Mouse (Mus musculus) thymus, adult 2 months (tissue): ENCODE measurements around the gene Parp3. TPM values are rescaled to one million over a fixed set of nuclear protein-coding genes. Genes with fewer than 3 reads are reported as not detected.

Experiments
- DNase-seq: peaks from one replicate; pipeline ENCODE4 v3.0.0; 2021
- H3K27ac ChIP-seq: fragments of 200-500 bp; 2 replicates; pipeline ENCODE4 v1.5.1; 2012; ENCODE audit warnings: low read length, control low read depth; ENCODE audit not compliant: control insufficient read depth, insufficient read depth
- H3K27me3 ChIP-seq: fragments of 200-500 bp; 2 replicates; pipeline ENCODE4 v1.6.1; 2012; ENCODE audit warnings: mild to moderate bottlenecking, low read length, moderate library complexity, mixed read lengths; ENCODE audit not compliant: control insufficient read depth, insufficient read depth
- H3K36me3 ChIP-seq: fragments of 200-500 bp; 2 replicates; pipeline ENCODE4 v1.6.1; 2012; ENCODE audit warnings: mild to moderate bottlenecking, low read length, moderate library complexity; ENCODE audit not compliant: control insufficient read depth, insufficient read depth
- H3K4me1 ChIP-seq: fragments of 200-500 bp; replicated peaks from 2 replicates; pipeline ENCODE4 v1.6.1; 2012; ENCODE audit warnings: low read length; ENCODE audit not compliant: control insufficient read depth, insufficient read depth
- H3K4me3 ChIP-seq: fragments of 200-500 bp; 2 replicates; pipeline ENCODE4 v1.5.1; 2012; ENCODE audit warnings: mild to moderate bottlenecking, low read length, control low read depth, moderate library complexity; ENCODE audit not compliant: control insufficient read depth, insufficient read depth
- CTCF ChIP-seq: fragments of 200-500 bp; IDR thresholded peaks from 2 replicates; pipeline ENCODE4 v1.5.1; 2012; ENCODE audit warnings: mild to moderate bottlenecking, control low read depth, low read length, moderate library complexity, borderline replicate concordance; ENCODE audit not compliant: control insufficient read depth, poor library complexity, insufficient read depth; ENCODE audit errors: extremely low read depth
- POLR2A ChIP-seq: fragments of 200-500 bp; IDR thresholded peaks from 2 replicates; pipeline ENCODE4 v1.6.1; 2012; ENCODE audit warnings: mild to moderate bottlenecking, low read length, control low read depth, moderate library complexity; ENCODE audit not compliant: control insufficient read depth, poor library complexity, insufficient read depth; ENCODE audit errors: extremely low read depth
- WGBS: fragments of 180-500 bp; shearing (Covaris S2); methylation state at CpG from one replicate; pipeline ENCODE4 v1.1.7; 2018; 5-methylcytosine and 5-hydroxymethylcytosine counted together
- polyA plus RNA-seq: library from polyadenylated mRNA; depleted of rRNA; stranded (reverse); fragments of >200 nt; gene quantifications from 2 replicates; pipeline ENCODE4 v1.2.3, GENCODE M21; 2012; rRNA removed

The Parp3 gene
- polyA plus RNA-seq, 1 experiment: 69.5 TPM

- Histone ChIP-seq H3K27ac (no peak overlapping the region), H3K36me3 (no peaks in the 10 kb centered on the region), H3K27me3 (no peaks in the 10 kb centered on the region), H3K4me3 (no peak overlapping the region), H3K4me1 (peaks cover 7% of the 10 kb centered on the region)
- TF ChIP-seq CTCF (peak; percentile 65; the same call in 1 of the 2 replicates), POLR2A (no peak)
- WGBS: 0% methylated on average over 3 of the region's 3 CpGs
- peak; percentile 80 for DNase-seq
These were observed 54.9 kb downstream of the Parp3 start for GRCm38 (mm10) chr9:106421865-106422160.

DNA sequence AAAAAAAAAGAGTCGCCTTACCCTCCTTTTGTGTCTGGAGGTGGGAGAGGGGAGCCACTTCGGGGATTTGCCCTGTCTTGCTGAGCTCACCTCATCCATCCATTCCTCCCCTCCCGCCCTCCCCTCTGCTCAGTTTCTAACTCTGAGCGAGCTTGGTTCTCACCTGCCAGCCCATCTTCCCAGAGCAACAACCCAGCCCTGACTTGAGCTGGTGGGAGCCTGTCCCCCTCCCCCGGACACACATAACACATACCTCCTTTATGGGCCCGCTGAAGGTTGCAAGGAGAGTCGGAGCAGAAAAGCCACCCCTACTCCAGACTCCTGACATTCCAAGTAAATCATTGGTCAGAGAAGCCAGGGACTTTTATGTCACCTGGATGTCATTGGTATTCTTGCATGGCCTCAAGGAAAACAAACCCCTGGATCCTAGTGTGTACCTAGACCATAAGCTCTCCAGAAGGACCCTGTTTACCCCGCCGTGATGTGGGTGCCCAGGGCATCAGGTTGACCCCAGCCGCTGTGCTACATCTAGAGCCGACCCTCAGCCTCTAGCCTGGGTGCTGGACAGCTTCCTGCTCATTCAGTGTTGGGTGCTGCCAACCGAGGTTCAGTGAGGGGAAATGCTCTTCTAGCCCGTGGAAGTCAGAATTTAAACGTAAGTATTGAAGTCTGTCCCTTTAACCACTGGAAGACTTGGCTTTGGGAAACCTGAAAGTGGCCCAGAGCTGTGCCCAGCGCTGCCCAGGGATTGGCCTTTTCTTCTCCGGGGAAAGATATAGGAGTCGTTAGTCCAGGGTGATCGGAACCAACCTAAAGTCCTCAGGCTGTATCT lies 55.5 kb downstream of the Parp3 start:
- TF ChIP-seq CTCF: no peak
- TF ChIP-seq POLR2A: no peak
- peaks cover 7% of the 10 kb centered on the region for H3K4me1 ChIP-seq
- DNase-seq: no peak
- H3K27me3 ChIP-seq: no peaks in the 10 kb centered on the region
- 19% methylated on average over 18 of the region's 18 CpGs for WGBS
- H3K36me3 ChIP-seq: no peaks in the 10 kb centered on the region
- no peak overlapping the region for H3K27ac ChIP-seq
- no peak overlapping the region for H3K4me3 ChIP-seq

- Histone ChIP-seq H3K27me3 (no peaks in the 10 kb centered on the region), H3K27ac (no peak overlapping the region), H3K4me3 (no peak overlapping the region), H3K36me3 (no peaks in the 10 kb centered on the region), H3K4me1 (peaks cover 7% of the 10 kb centered on the region)
- WGBS: 6% methylated on average over 2 of the region's 2 CpGs
- no peak for DNase-seq
- TF ChIP-seq CTCF (no peak), POLR2A (no peak)
These were observed 56.1 kb downstream of the Parp3 start for GRCm38 (mm10) chr9:106420608-106421007.

Other genes with a start within 250 kb of the Parp3 start
- gene Alas1, start 228.3 kb downstream of the Parp3 start, polyA plus RNA-seq: 87.5 and 94.8 TPM in 2 replicates
- 30.2 and 42.2 TPM in 2 replicates for gene Poc1a, start 195.9 kb downstream of the Parp3 start, polyA plus RNA-seq
- 75.3 and 86.0 TPM in 2 replicates for gene Dusp7, start 108.3 kb downstream of the Parp3 start, polyA plus RNA-seq
- gene Rpl29, start 47.5 kb downstream of the Parp3 start, polyA plus RNA-seq: 524 and 548 TPM in 2 replicates
- 11.0 and 12.5 TPM in 2 replicates for gene Acy1, start 38.6 kb downstream of the Parp3 start, polyA plus RNA-seq
- gene Abhd14b, start 29.5 kb downstream of the Parp3 start, polyA plus RNA-seq: 21.6 and 29.3 TPM in 2 replicates
- gene Abhd14a, start 29.3 kb downstream of the Parp3 start, polyA plus RNA-seq: 18.1 and 19.8 TPM in 2 replicates
- gene Pcbp4, start 23.7 kb downstream of the Parp3 start, polyA plus RNA-seq: 45.1 and 59.9 TPM in 2 replicates
- 0.31 and 0.47 TPM in 2 replicates for gene Gpr62, start 11.0 kb downstream of the Parp3 start, polyA plus RNA-seq
- 57.8 and 58.8 TPM in 2 replicates for gene Rrp9, start 986 bp downstream of the Parp3 start, polyA plus RNA-seq
- not detected in 2 replicates for gene Iqcf1, start 23.0 kb upstream of the Parp3 start, polyA plus RNA-seq
- gene Iqcf5, start 37.6 kb upstream of the Parp3 start, polyA plus RNA-seq: not detected in 2 replicates
- gene Iqcf3, start 84.7 kb upstream of the Parp3 start, polyA plus RNA-seq: 0.18 TPM in 1 of 2 replicates, not detected in the other
- 0.19 TPM in 1 of 2 replicates, not detected in the other for gene Iqcf4, start 94.0 kb upstream of the Parp3 start, polyA plus RNA-seq
- gene Iqcf6, start 149.6 kb upstream of the Parp3 start, polyA plus RNA-seq: not detected in 2 replicates
- 0.19 and 0.34 TPM in 2 replicates for gene Grm2, start 179.1 kb upstream of the Parp3 start, polyA plus RNA-seq
- gene Tex264, start 209.0 kb upstream of the Parp3 start, polyA plus RNA-seq: 91.8 and 104 TPM in 2 replicates